Mouse (Mus musculus) kidney, adult 2 months (tissue): ENCODE measurements around the gene Stk24. TPM values are rescaled to one million over a fixed set of nuclear protein-coding genes. Genes with fewer than 3 reads are reported as not detected.

Experiments
- DNase-seq: peaks from one replicate; pipeline ENCODE4 v3.0.0; 2021
- H3K27ac ChIP-seq: fragments of 200-500 bp; 2 replicates; pipeline ENCODE4 v1.5.1; 2012; ENCODE audit warnings: low read depth, low read length, control low read depth, inconsistent platforms; ENCODE audit not compliant: insufficient read depth
- H3K27me3 ChIP-seq: fragments of 200-500 bp; replicated peaks from 2 replicates; pipeline ENCODE4 v1.6.1; 2012; ENCODE audit warnings: mild to moderate bottlenecking, moderate library complexity, low read length, inconsistent platforms; ENCODE audit not compliant: control insufficient read depth, insufficient read depth
- H3K36me3 ChIP-seq: fragments of 200-500 bp; 2 replicates; pipeline ENCODE4 v1.6.1; 2012; ENCODE audit warnings: mild to moderate bottlenecking, moderate library complexity, low read length, inconsistent platforms; ENCODE audit not compliant: control insufficient read depth, insufficient read depth
- H3K4me1 ChIP-seq: fragments of 200-500 bp; 2 replicates; pipeline ENCODE4 v1.6.1; 2011; ENCODE audit warnings: low read length; ENCODE audit not compliant: control insufficient read depth, insufficient read depth
- H3K4me3 ChIP-seq: fragments of 200-500 bp; 2 replicates; pipeline ENCODE4 v1.5.1; 2011; ENCODE audit warnings: mild to moderate bottlenecking, low read depth, low read length, control low read depth; ENCODE audit not compliant: insufficient read depth
- CTCF ChIP-seq: fragments of 200-500 bp; conservative IDR thresholded peaks from 2 replicates; pipeline ENCODE4 v1.5.1; 2011; ENCODE audit warnings: low read depth, mild to moderate bottlenecking, control low read depth, low read length, moderate library complexity, mixed read lengths; ENCODE audit not compliant: insufficient read depth, insufficient read length
- POLR2A ChIP-seq: fragments of 200-500 bp; IDR thresholded peaks from one replicate; pipeline ENCODE4 v1.6.1; 2011; ENCODE audit warnings: low read depth, low read length, control low read depth
- WGBS: fragments of 180-500 bp; shearing (Covaris S2); methylation state at CpG from one replicate; pipeline ENCODE4 v1.1.7; 2018; 5-methylcytosine and 5-hydroxymethylcytosine counted together
- polyA plus RNA-seq: library from polyadenylated mRNA; depleted of rRNA; stranded (reverse); fragments of >200 nt; gene quantifications from 2 replicates; pipeline ENCODE4 v1.2.3, GENCODE M21; 2012

Gene Stk24
- polyA plus RNA-seq, 1 experiment: 27.1 TPM

DNA sequence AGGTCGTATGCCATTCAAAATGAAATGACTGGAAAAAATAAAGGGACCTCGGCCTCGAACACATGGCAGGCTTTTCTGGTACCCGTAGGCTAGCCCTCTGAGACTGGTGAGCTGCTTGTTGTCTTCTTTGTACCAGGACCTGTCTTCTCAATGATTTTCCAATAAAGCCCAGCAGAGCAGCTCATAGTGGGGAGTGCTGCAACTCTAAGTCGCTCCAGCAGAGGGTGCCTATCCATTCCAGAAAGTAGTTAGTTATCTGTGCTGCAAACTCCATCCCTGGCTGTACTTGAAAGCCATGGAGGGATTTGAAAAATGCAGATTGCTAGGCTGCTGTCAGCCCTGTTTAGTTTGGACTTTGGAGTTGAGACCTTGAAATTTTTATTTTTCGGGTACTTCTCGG, 120.0 kb downstream of the Stk24 start:
- H3K27me3 ChIP-seq: no peaks in the 10 kb centered on the region
- WGBS: 61% methylated on average over 7 of the region's 7 CpGs
- TF ChIP-seq POLR2A (no peak), CTCF (peak; percentile 72)
- H3K4me1 ChIP-seq: no peaks in the 10 kb centered on the region
- DNase-seq: peak; percentile 55
- H3K36me3 ChIP-seq: no peaks in the 10 kb centered on the region
- H3K27ac ChIP-seq: no peak overlapping the region
- H3K4me3 ChIP-seq: no peak overlapping the region

DNA sequence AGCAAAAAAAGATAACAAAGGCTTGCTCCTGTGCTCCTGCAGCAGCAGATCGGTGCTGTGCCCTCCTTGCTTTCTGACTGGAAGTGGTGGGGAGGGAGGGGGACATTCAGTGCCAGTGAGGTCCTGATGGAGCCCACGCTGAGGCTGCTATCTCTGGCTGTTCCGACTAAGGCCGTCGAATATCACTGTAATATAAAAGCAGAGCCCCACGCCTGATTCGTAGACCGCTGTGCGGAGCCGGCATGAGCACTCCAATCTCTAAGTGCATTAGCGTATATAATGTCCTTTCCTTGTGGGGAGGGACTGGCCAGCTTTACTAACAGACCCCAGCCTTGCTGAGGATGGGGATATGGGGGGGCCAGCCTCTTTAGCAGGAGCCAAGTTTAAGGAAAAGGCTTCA, 120.5 kb downstream of the Stk24 start:
- H3K27ac ChIP-seq: no peak overlapping the region
- 90% methylated on average over 11 of the region's 11 CpGs for WGBS
- no peaks in the 10 kb centered on the region for H3K36me3 ChIP-seq
- no peak overlapping the region for H3K4me3 ChIP-seq
- TF ChIP-seq CTCF: no peak
- TF ChIP-seq POLR2A: no peak
- DNase-seq: no peak
- no peaks in the 10 kb centered on the region for H3K27me3 ChIP-seq
- H3K4me1 ChIP-seq: no peaks in the 10 kb centered on the region

DNA sequence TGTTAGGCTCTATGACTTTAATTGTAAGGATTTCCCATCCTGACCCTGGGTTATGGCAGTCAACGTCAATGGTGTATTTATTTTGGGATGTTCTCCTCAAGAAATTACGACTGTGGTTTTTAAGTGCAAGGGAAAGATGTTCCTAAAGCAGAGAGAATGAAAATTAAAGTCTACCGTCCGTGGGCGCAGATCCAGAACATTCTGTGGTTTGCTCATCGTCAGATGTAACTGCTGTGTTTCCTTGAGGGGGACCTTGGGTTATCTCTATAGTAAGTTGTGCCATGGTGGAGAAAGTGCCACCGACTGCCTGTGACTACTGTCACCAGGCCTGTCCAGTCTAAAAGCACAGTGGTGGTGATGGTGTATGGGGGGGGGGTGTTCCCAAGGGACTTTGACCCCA, 122.9 kb downstream of the Stk24 start:
- no peak for TF ChIP-seq POLR2A
- TF ChIP-seq CTCF: no peak
- Histone ChIP-seq H3K36me3 (no peaks in the 10 kb centered on the region), H3K27ac (no peak overlapping the region), H3K4me3 (no peak overlapping the region), H3K4me1 (no peaks in the 10 kb centered on the region), H3K27me3 (no peaks in the 10 kb centered on the region)
- DNase-seq: no peak
- 78% methylated on average over 7 of the region's 7 CpGs for WGBS

DNA sequence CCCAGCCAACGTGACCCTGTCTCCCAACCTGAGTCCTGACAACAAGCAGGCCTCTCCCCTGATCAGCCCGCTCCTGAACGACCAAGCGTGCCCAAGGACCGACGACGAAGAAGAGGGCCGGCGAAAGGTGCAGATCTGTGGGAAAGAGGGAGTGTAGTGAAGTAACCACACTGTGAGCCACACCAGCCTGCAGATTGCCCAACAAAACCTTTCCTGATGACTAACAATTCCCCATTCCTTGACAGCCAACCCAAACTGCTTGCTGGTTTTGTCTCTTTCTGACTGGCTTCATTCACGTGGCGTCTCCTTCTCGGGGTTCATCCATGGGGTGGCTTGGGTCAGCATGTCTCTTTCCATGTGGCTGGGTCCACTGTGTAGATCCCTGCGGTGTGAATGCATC, 124.3 kb downstream of the Stk24 start:
- no peaks in the 10 kb centered on the region for H3K4me1 ChIP-seq
- no peak for DNase-seq
- H3K36me3 ChIP-seq: no peaks in the 10 kb centered on the region
- 83% methylated on average over 13 of the region's 13 CpGs for WGBS
- no peak overlapping the region for H3K4me3 ChIP-seq
- no peaks in the 10 kb centered on the region for H3K27me3 ChIP-seq
- no peak for TF ChIP-seq POLR2A
- TF ChIP-seq CTCF: no peak
- H3K27ac ChIP-seq: no peak overlapping the region

DNA sequence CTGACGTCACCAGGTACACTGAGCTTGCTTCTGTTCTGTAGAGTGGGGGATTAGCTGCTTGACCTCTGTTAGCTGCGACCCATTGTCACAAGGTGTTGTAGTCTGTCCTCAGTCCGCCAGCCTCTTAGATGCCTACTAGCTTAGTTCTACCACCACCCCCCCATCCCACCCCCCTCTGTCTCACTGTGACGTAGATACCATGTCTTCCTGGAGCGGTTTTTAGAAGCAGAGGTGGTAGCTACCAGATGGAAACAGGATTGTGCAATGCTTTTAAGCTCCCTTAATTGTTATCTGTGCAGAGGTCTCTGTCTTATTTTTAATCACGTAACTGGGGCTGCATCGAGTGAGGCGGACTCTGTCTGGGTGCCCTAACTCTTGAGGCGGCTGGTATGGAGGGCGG, 124.9 kb downstream of the Stk24 start:
- no peak overlapping the region for H3K4me3 ChIP-seq
- H3K4me1 ChIP-seq: no peaks in the 10 kb centered on the region
- TF ChIP-seq CTCF (no peak), POLR2A (no peak)
- no peaks in the 10 kb centered on the region for H3K27me3 ChIP-seq
- H3K27ac ChIP-seq: no peak overlapping the region
- no peaks in the 10 kb centered on the region for H3K36me3 ChIP-seq
- 94% methylated on average over 10 of the region's 10 CpGs for WGBS
- no peak for DNase-seq

DNA sequence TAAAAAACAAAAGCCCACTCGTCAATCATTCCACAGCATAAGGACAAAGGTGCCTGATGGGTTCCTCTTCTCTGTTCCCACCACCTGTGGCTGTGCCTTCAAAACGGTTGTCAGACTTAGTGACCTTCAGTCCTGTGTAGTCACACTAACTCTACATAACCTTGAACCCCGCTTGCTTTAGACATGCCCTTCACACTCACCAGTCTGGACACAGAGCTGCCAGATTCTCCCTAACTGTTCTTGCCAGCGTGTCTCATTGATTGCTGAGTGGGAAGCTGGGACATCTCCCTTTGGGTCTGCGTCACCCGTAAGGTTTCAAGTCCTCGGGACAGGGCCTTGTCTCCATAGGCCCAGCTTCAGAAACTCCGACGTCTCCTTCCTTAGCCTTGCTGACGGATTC, 127.3 kb downstream of the Stk24 start:
- WGBS: 88% methylated on average over 10 of the region's 10 CpGs
- no peak overlapping the region for H3K4me3 ChIP-seq
- DNase-seq: no peak
- no peaks in the 10 kb centered on the region for H3K36me3 ChIP-seq
- H3K27ac ChIP-seq: no peak overlapping the region
- H3K27me3 ChIP-seq: no peaks in the 10 kb centered on the region
- TF ChIP-seq POLR2A (no peak), CTCF (no peak)
- no peaks in the 10 kb centered on the region for H3K4me1 ChIP-seq

DNA sequence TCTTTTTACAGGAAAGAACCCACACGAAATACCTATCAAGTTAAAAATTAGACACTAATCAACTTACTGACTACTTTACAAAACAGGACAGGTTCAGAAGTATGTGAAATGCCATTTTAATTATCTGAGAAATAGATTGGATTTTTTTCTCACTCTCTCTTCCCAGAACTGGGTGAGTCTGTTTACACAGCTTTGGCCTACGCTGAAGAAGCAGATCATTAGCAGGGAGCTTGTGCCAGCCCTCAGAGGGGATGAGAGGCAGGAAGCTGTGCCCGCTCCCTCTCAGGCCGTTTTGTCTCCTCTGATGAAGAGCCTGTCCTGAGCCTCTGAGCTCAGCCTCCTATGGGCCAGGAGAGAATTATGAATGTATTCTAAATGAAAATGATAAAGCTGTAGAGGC, 128.1 kb downstream of the Stk24 start:
- TF ChIP-seq POLR2A (no peak), CTCF (no peak)
- no peak for DNase-seq

DNA sequence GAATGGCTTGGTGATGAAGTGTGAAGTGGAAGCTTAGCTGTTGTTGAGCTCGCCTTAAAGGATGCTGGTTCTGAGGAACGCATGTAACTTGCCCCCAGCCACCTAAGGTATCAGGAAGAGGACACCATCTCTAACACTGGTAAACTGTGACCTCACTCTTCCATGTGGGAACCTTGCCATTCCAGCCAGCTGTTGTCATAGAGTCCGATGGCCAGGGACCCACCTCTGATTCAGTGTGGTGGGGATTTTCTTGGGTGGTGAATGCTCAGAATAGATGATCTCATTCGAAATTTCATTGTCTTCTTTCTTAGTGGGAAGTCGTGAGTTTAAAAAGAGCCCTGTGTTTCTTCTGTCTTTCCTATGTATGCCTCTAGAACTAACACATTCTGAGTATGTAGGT, 128.7 kb downstream of the Stk24 start:
- no peaks in the 10 kb centered on the region for H3K36me3 ChIP-seq
- no peaks in the 10 kb centered on the region for H3K4me1 ChIP-seq
- H3K27me3 ChIP-seq: no peaks in the 10 kb centered on the region
- 82% methylated on average over 5 of the region's 5 CpGs for WGBS
- no peak overlapping the region for H3K4me3 ChIP-seq
- no peak for DNase-seq
- no peak for TF ChIP-seq CTCF
- no peak for TF ChIP-seq POLR2A
- H3K27ac ChIP-seq: no peak overlapping the region

More for the DNA sequence above, 128.1 kb downstream of the Stk24 start:
- H3K36me3 ChIP-seq: no peaks in the 10 kb centered on the region
- H3K27me3 ChIP-seq: no peaks in the 10 kb centered on the region
- H3K4me3 ChIP-seq: no peak overlapping the region
- H3K4me1 ChIP-seq: no peaks in the 10 kb centered on the region
- no peak overlapping the region for H3K27ac ChIP-seq
- 53% methylated on average over 4 of the region's 4 CpGs for WGBS

DNA sequence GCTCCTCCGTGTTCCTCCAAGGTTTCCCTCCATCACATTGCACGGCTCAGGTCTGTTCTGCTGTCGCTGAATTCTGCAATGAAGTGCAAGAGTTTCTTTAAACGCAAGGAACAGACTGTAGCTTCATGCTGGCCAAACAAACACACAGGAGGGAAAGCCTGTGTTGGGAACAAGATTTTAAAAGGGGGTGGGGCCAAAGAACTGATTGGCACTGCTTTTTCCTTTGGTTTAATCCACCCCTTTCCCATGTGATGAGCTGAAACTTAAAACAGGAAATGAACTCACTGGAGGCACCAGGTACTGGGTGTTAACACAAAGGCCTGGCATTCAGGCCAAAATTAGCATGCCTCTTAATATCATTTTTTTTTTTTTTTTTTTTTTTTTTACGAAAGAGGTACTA, 131.5 kb downstream of the Stk24 start:
- TF ChIP-seq POLR2A (no peak), CTCF (no peak)
- Histone ChIP-seq H3K4me3 (no peak overlapping the region), H3K4me1 (no peaks in the 10 kb centered on the region), H3K27ac (no peak overlapping the region), H3K27me3 (no peaks in the 10 kb centered on the region), H3K36me3 (no peaks in the 10 kb centered on the region)
- 85% methylated on average over 5 of the region's 5 CpGs for WGBS
- DNase-seq: no peak
